Mouse (Mus musculus): ENCODE results near the gene March2. TPM values are rescaled to one million over a fixed set of nuclear protein-coding genes. Genes with fewer than 3 reads are reported as not detected.
A peak's percentile ranks its signal among the peaks of the same experiment; 100 is the strongest.

Gene March2
- polyA plus RNA-seq, 1 experiment from 2014 or later = 55.7 TPM

- Histone ChIP-seq H3K4me3 (no peak overlapping the region), H3K4me1 (no peaks in the 10 kb centered on the region), H3K27ac (no peak overlapping the region), H3K36me3 (peaks cover 21% of the 10 kb centered on the region), H3K9ac (no peak overlapping the region), H3K4me2 (replicated peaks) (no peak overlapping the region), H3K9me3 (peaks cover 7% of the 10 kb centered on the region; the same call in 1 of the 2 replicates), H3K27me3 (replicated peaks) (no peaks in the 10 kb centered on the region)
- 86% methylated on average over 5 of the region's 5 CpGs for WGBS
- ATAC-seq (ENCODE audit: low FRiP score, low read depth) = no peak
Observed at GRCm38 (mm10) chr17:33713271-33713670, 5.2 kb downstream of the March2 start.

DNA sequence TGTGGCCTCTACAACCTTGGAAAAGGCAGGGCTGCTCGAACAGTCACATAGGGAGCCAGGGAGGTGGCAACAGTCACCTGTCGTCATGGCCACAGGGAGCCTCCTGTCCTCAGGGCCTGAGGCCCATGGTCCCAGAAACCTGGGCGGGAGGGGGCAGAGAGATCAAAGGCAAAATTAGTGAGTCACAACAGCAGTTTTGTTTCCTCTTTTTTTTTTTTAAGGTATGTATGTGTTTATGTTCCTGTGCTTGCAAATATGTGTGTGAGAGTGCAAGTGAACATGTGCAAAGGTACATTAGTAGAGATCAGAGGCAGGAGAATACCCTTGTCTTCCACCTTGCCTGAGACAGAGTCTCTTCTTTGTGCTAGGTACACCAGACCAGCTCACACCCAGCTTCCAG is 8.6 kb downstream of the March2 start:
- H3K4me2 ChIP-seq (replicated peaks) = no peak overlapping the region
- no peak overlapping the region for H3K9ac ChIP-seq
- peaks cover 40% of the 10 kb centered on the region for H3K36me3 ChIP-seq
- no peaks in the 10 kb centered on the region for H3K27me3 ChIP-seq (replicated peaks)
- no peak for ATAC-seq (ENCODE audit: low FRiP score, low read depth)
- no peak overlapping the region for H3K27ac ChIP-seq
- H3K4me3 ChIP-seq = no peak overlapping the region
- H3K4me1 ChIP-seq = no peaks in the 10 kb centered on the region
- WGBS = 76% methylated on average over 3 of the region's 3 CpGs
- peaks cover 7% of the 10 kb centered on the region; the same call in 1 of the 2 replicates for H3K9me3 ChIP-seq

- no peaks in the 10 kb centered on the region for H3K4me1 ChIP-seq
- no peak for ATAC-seq (ENCODE audit: low FRiP score, low read depth)
- WGBS = 91% methylated on average over 9 of the region's 9 CpGs
- H3K9me3 ChIP-seq = no peaks in the 10 kb centered on the region
- no peak overlapping the region for H3K9ac ChIP-seq
- no peak overlapping the region for H3K4me2 ChIP-seq (replicated peaks)
- peaks cover 44% of the 10 kb centered on the region for H3K36me3 ChIP-seq
- no peaks in the 10 kb centered on the region for H3K27me3 ChIP-seq (replicated peaks)
- no peak overlapping the region for H3K4me3 ChIP-seq
- no peak overlapping the region for H3K27ac ChIP-seq
Observed at GRCm38 (mm10) chr17:33703091-33703490, 15.4 kb downstream of the March2 start.

DNA sequence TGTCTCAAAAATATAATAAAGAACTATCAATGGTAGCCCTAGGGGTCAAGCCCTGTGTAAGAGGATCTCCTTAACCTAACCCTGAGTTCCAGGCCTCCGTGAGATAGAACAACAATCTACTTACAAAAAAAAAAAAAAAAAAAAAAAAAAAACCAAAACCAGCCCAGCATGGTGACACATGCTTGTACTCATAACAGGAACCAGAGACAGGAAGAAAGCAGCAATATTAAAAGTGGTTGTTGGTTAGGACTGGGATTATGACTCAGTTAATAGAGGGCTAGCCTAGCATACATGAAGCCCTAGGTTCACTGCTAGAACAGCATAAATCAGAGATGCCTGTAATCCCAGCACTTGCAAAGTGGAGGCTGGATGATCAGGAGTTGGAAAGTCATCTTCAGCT is 16.3 kb downstream of the March2 start:
- Histone ChIP-seq H3K27me3 (replicated peaks) (no peaks in the 10 kb centered on the region), H3K9ac (no peak overlapping the region), H3K27ac (no peak overlapping the region), H3K9me3 (no peaks in the 10 kb centered on the region), H3K4me2 (replicated peaks) (no peak overlapping the region), H3K4me1 (no peaks in the 10 kb centered on the region), H3K4me3 (no peak overlapping the region), H3K36me3 (peaks cover 48% of the 10 kb centered on the region)
- no peak for ATAC-seq (ENCODE audit: low FRiP score, low read depth)
- 76% methylated on average over 1 of the region's 1 CpGs for WGBS

DNA sequence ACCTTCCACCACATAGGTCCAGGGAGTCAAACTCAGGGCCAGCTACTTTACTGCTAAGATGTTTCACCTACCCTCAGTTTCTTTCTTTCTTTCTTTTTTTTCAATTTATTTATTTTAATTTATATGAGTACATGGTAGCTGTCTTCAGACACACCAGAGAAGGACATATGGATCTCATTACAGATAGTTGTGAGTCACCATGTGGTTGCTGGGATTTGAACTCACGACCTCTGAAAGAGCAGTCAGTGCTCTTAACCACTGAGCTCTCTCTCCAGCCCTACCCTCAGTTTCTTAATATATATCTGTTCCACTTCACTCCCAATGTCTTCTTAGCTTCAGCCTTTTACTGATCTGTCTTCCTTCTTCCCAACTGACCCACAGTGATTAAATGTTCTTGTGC is 23.0 kb downstream of the March2 start:
- no peaks in the 10 kb centered on the region for H3K27me3 ChIP-seq (replicated peaks)
- no peaks in the 10 kb centered on the region for H3K9me3 ChIP-seq
- H3K4me3 ChIP-seq = no peak overlapping the region
- H3K36me3 ChIP-seq = peaks cover 43% of the 10 kb centered on the region
- H3K27ac ChIP-seq = no peak overlapping the region
- no peak overlapping the region for H3K9ac ChIP-seq
- WGBS = 81% methylated on average over 1 of the region's 1 CpGs
- no peaks in the 10 kb centered on the region for H3K4me1 ChIP-seq
- H3K4me2 ChIP-seq (replicated peaks) = no peak overlapping the region
- ATAC-seq (ENCODE audit: low FRiP score, low read depth) = no peak

DNA sequence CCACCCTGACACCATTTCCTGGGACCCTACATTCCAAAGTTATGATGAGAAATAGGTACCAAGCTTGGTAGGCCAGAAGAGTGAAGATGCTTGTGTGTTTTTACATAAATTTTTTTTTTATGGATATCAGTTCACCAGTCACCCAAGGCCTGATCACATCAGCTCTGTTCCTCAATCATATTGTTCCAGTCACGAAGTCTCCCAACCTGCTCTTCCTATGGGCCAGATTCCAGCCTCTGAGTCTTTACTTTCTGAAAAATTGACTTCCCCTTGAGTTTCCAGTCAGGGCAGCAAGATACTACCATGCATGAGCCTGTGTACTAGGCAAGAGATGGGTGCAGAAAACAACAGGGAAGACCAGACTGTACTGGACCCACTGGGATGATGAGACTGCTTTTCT is 31.7 kb downstream of the March2 start, which contains the start of gene Hnrnpm:
Gene Hnrnpm (minus strand): TSS at position 101 of the 400 bp plus-strand sequence.
- no peaks in the 10 kb centered on the region for H3K9me3 ChIP-seq
- peak within 1 kb of the TSS; percentile 80 for H3K4me3 ChIP-seq
- H3K9ac ChIP-seq = 0 out of 2 replicates have a peak within 1 kb of the TSS, but pooled peaks have one; percentile 17
- no peak for ATAC-seq (ENCODE audit: low FRiP score, low read depth)
- H3K27ac ChIP-seq = no peak within 1 kb of the TSS
- peaks cover 26% of the 10 kb centered on the region for H3K4me1 ChIP-seq
- WGBS = 96% methylated on average over 1 of the region's 1 CpGs
- H3K4me2 ChIP-seq (replicated peaks) = peak within 1 kb of the TSS; percentile 95
- peaks cover 5% of the 10 kb centered on the region; the same call in 1 of the 2 replicates for H3K36me3 ChIP-seq
- H3K27me3 ChIP-seq (replicated peaks) = no peaks in the 10 kb centered on the region

- peak overlapping the region; percentile 80 for H3K4me3 ChIP-seq
- H3K36me3 ChIP-seq = 0 out of 2 replicates have a peak, but pooled peaks cover 3% of the 10 kb centered on the region
- peak overlapping the region; percentile 81 for H3K27ac ChIP-seq
- ATAC-seq (ENCODE audit: low FRiP score, low read depth) = peak; percentile 98
- H3K9me3 ChIP-seq = no peaks in the 10 kb centered on the region
- H3K4me1 ChIP-seq = peaks cover 26% of the 10 kb centered on the region
- no peaks in the 10 kb centered on the region for H3K27me3 ChIP-seq (replicated peaks)
- peak overlapping the region; percentile 95 for H3K4me2 ChIP-seq (replicated peaks)
- WGBS = 0% methylated on average over 42 of the region's 42 CpGs
- H3K9ac ChIP-seq = peak overlapping the region; percentile 96
Observed at GRCm38 (mm10) chr17:33685249-33685653, 33.2 kb downstream of the March2 start.

- peak; percentile 86 for ATAC-seq (ENCODE audit: low FRiP score, low read depth)
- Histone ChIP-seq H3K27me3 (replicated peaks) (no peaks in the 10 kb centered on the region), H3K4me1 (peaks cover 26% of the 10 kb centered on the region), H3K4me2 (replicated peaks) (peak overlapping the region; percentile 95), H3K27ac (peak overlapping the region; percentile 81), H3K4me3 (peak overlapping the region; percentile 80), H3K36me3 (0 out of 2 replicates have a peak, but pooled peaks cover 2% of the 10 kb centered on the region), H3K9me3 (no peaks in the 10 kb centered on the region), H3K9ac (peak overlapping the region; percentile 96)
- WGBS = under 1% methylated on average over 44 of the region's 44 CpGs
Observed at GRCm38 (mm10) chr17:33684671-33685231, 33.7 kb downstream of the March2 start.

DNA sequence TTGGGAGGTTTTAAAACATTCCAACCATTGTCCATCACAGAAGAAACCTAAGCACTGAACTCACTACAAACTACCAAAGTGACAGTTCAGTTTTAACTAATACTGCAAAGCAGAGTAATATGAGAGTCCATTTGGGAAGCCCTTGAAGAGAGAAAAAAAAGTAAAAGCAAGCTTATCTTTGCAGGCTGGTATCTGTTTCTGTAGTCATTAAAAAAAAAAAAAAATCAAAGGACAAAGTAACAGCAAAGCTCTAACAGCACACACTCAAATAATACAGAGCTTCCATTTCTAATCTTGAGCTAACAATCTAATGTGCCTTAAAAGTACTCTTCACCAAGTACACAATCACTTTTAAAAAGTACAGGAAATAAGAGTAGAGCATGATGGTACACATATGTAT is 36.7 kb downstream of the March2 start:
- H3K4me3 ChIP-seq = no peak overlapping the region
- ATAC-seq (ENCODE audit: low FRiP score, low read depth) = no peak
- H3K27me3 ChIP-seq (replicated peaks) = no peaks in the 10 kb centered on the region
- H3K4me2 ChIP-seq (replicated peaks) = peak overlapping the region; percentile 41
- H3K27ac ChIP-seq = no peak overlapping the region
- H3K36me3 ChIP-seq = peaks cover 6% of the 10 kb centered on the region
- no peaks in the 10 kb centered on the region for H3K9me3 ChIP-seq
- peaks cover 26% of the 10 kb centered on the region for H3K4me1 ChIP-seq
- H3K9ac ChIP-seq = no peak overlapping the region

GRCm38 (mm10) chr17:33678771-33679170 is 39.7 kb downstream of the March2 start:
- Histone ChIP-seq H3K4me1 (peaks cover 18% of the 10 kb centered on the region), H3K36me3 (peaks cover 15% of the 10 kb centered on the region)

DNA sequence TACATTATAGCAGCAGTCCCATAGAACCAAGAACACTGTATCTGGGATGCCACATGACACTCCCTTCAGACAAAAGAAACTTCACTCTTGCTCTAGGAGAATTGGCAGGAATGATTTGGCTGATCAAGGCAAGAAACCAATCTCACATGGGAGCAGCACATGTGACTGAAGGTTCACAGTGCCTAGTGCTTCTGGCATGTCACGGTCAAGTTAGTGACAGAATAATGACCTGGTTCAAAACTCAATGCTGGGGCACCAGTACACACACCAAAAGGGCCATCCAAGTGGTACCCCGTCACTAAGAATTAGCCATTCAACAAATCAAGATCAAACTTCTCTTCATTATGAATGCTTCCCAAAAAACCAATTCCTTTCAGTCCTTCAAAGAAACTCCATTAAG is 42.4 kb downstream of the March2 start:
- H3K4me3 ChIP-seq = no peak overlapping the region
- H3K9ac ChIP-seq = no peak overlapping the region
- no peaks in the 10 kb centered on the region for H3K4me1 ChIP-seq
- no peak for ATAC-seq (ENCODE audit: low FRiP score, low read depth)
- H3K36me3 ChIP-seq = peaks cover 15% of the 10 kb centered on the region
- H3K9me3 ChIP-seq = no peaks in the 10 kb centered on the region
- WGBS = 91% methylated on average over 2 of the region's 2 CpGs
- no peak overlapping the region for H3K27ac ChIP-seq
- no peak overlapping the region for H3K4me2 ChIP-seq (replicated peaks)
- H3K27me3 ChIP-seq (replicated peaks) = no peaks in the 10 kb centered on the region

More at GRCm38 (mm10) chr17:33678771-33679170, 39.7 kb downstream of the March2 start:
- H3K27me3 ChIP-seq (replicated peaks) = no peaks in the 10 kb centered on the region
- no peaks in the 10 kb centered on the region for H3K9me3 ChIP-seq
- H3K4me2 ChIP-seq (replicated peaks) = no peak overlapping the region
- H3K27ac ChIP-seq = no peak overlapping the region
- no peak for ATAC-seq (ENCODE audit: low FRiP score, low read depth)
- no peak overlapping the region for H3K4me3 ChIP-seq
- no peak overlapping the region for H3K9ac ChIP-seq

- no peak for ATAC-seq (ENCODE audit: low FRiP score, low read depth)
- Histone ChIP-seq H3K36me3 (peaks cover 15% of the 10 kb centered on the region), H3K4me2 (replicated peaks) (no peak overlapping the region), H3K9me3 (no peaks in the 10 kb centered on the region), H3K9ac (no peak overlapping the region), H3K4me1 (no peaks in the 10 kb centered on the region), H3K4me3 (no peak overlapping the region), H3K27ac (no peak overlapping the region), H3K27me3 (replicated peaks) (no peaks in the 10 kb centered on the region)
Observed at GRCm38 (mm10) chr17:33675452-33675851, 43.0 kb downstream of the March2 start.

DNA sequence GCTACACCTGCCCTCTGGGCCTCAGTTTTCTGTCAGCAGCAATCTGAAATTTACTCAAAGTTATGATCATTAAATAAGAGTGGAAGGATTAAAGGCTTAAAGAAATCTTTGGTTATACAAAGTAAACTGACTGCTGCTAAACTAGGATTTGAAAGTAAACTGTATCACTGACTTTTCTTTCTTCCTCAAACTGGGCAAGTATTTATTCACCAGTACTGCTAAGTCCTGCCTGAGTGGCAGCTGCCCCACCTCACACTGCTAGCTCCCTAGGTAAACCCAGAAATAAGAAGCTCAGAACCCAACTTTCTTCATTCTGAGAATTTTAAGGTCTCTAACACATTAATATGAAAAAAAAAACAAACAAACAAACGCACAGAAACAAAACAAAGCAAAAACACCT is 44.6 kb downstream of the March2 start:
- Histone ChIP-seq H3K9ac (no peak overlapping the region), H3K9me3 (no peaks in the 10 kb centered on the region), H3K4me3 (no peak overlapping the region), H3K4me1 (no peaks in the 10 kb centered on the region), H3K27me3 (replicated peaks) (no peaks in the 10 kb centered on the region), H3K36me3 (peaks cover 20% of the 10 kb centered on the region), H3K27ac (no peak overlapping the region), H3K4me2 (replicated peaks) (no peak overlapping the region)
- no peak for ATAC-seq (ENCODE audit: low FRiP score, low read depth)
- 81% methylated on average over 1 of the region's 1 CpGs for WGBS
